Mouse (Mus musculus) hindbrain, embryonic 10.5 days (tissue): ENCODE data around the gene Ubap2. TPM values are rescaled to one million over a fixed set of nuclear protein-coding genes. Genes with fewer than 3 reads are reported as not detected.
A peak's percentile ranks its signal among the peaks of the same experiment; 100 is the strongest.

Experiments used
- DNase-seq: peaks from one replicate; pipeline ENCODE4 v3.0.0-alpha.2; 2017; ENCODE audit warnings: low spot score
- H3K27ac ChIP-seq: fragments of 300-500 bp; sonication (generic); 2 replicates; pipeline ENCODE4 v1.5.1; 2016; ENCODE audit warnings: mild to moderate bottlenecking, moderate library complexity
- H3K27me3 ChIP-seq: fragments of 300-500 bp; sonication (generic); 2 replicates; pipeline ENCODE4 v1.6.1; 2016; ENCODE audit warnings: mild to moderate bottlenecking; ENCODE audit not compliant: poor library complexity, insufficient read depth, severe bottlenecking
- H3K36me3 ChIP-seq: fragments of 300-500 bp; sonication (generic); 2 replicates; pipeline ENCODE4 v1.6.1; 2016; ENCODE audit warnings: mild to moderate bottlenecking, moderate library complexity
- H3K4me1 ChIP-seq: fragments of 300-500 bp; sonication (generic); replicated peaks from 2 replicates; pipeline ENCODE4 v1.6.1; 2016; ENCODE audit warnings: mild to moderate bottlenecking
- H3K4me3 ChIP-seq: fragments of 300-500 bp; sonication (generic); 2 replicates; pipeline ENCODE4 v1.5.1; 2016; ENCODE audit warnings: mild to moderate bottlenecking, moderate library complexity
- H3K9me3 ChIP-seq: fragments of 300-500 bp; sonication (generic); 2 replicates; pipeline ENCODE4 v1.6.1; 2016; ENCODE audit warnings: mild to moderate bottlenecking, moderate library complexity
- WGBS: fragments of 180-500 bp; shearing (Covaris S2); methylation state at CpG from one replicate; pipeline ENCODE4 v1.1.7; 2016; 5-methylcytosine and 5-hydroxymethylcytosine counted together
- polyA plus RNA-seq: library from polyadenylated mRNA; unstranded; fragments of >200 nt; fragmentation: Nextera tagmentation; extraction: Ambion mirVana; gene quantifications from 2 replicates; pipeline ENCODE4 v1.2.1, GENCODE M21; 2016

Ubap2 gene
- polyA plus RNA-seq, 1 experiment from 2014 or later, result 89.3 TPM

- H3K4me3 ChIP-seq, result no peak overlapping the region
- peaks cover 83% of the 10 kb centered on the region for H3K36me3 ChIP-seq
- no peaks in the 10 kb centered on the region for H3K27me3 ChIP-seq
- no peak overlapping the region for H3K27ac ChIP-seq
- H3K9me3 ChIP-seq, result no peaks in the 10 kb centered on the region
- 94% methylated on average over 15 of the region's 15 CpGs for WGBS
- H3K4me1 ChIP-seq, result no peaks in the 10 kb centered on the region
- no peak for DNase-seq
Measured at GRCm38 (mm10) chr4:41179825-41180725, 94.9 kb downstream of the Ubap2 start.

DNA sequence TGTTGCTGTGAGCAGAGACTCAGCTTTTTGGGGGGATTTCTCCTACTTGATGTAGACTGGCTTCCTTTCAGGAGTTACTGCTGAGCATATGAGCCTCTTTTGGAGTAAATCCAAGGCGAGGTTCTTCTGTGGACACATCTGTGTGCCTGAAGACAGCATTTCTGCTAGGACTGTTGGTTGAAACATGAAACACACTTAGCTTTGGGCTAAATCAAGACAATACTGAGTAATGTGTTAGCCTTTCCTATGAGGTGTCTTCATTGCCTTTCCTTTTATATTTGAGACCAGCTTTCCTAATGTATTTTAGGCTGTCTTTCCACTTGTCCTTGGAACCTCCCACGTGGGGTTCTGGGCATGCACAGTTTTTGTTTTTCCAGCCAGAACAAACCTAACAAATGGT is 100.3 kb downstream of the Ubap2 start:
- no peak overlapping the region for H3K27ac ChIP-seq
- no peaks in the 10 kb centered on the region for H3K4me1 ChIP-seq
- no peak for DNase-seq
- peaks cover 55% of the 10 kb centered on the region for H3K36me3 ChIP-seq
- no peaks in the 10 kb centered on the region for H3K27me3 ChIP-seq
- H3K9me3 ChIP-seq, result no peaks in the 10 kb centered on the region
- 84% methylated on average over 2 of the region's 2 CpGs for WGBS
- H3K4me3 ChIP-seq, result no peak overlapping the region

DNA sequence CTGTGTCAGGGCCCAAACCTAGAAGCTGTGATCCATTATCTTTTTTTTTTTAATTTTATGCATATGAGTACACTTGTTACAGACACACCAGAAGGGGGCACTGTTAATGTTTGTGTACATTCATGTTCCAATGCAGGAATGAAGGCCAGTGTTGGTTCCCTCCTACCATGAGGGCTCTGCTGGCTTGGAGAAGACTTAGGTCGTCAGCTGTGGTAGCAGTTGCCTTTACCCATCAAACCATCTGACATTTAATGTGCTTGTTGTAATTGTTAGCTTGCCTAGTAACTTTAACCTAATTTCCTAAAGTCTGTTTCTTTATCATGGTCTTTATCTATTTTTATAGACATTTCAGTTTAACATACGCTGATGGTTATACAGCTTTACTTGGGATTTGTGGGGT is 104.0 kb downstream of the Ubap2 start:
- DNase-seq, result no peak
- peaks cover 40% of the 10 kb centered on the region for H3K36me3 ChIP-seq
- 92% methylated on average over 2 of the region's 2 CpGs for WGBS
- H3K27ac ChIP-seq, result no peak overlapping the region
- no peaks in the 10 kb centered on the region for H3K4me1 ChIP-seq
- no peak overlapping the region for H3K4me3 ChIP-seq
- H3K27me3 ChIP-seq, result no peaks in the 10 kb centered on the region
- H3K9me3 ChIP-seq, result no peaks in the 10 kb centered on the region

GRCm38 (mm10) chr4:41165693-41166475 is 109.1 kb downstream of the Ubap2 start:
- Histone ChIP-seq H3K27me3 (no peaks in the 10 kb centered on the region), H3K27ac (peak overlapping the region; percentile 66), H3K9me3 (no peaks in the 10 kb centered on the region), H3K4me3 (no peak overlapping the region), H3K4me1 (peaks cover 13% of the 10 kb centered on the region), H3K36me3 (peaks cover 29% of the 10 kb centered on the region)
- peak; percentile 66 for DNase-seq
- WGBS, result 83% methylated on average over 6 of the region's 6 CpGs

GRCm38 (mm10) chr4:41164974-41165373 is 110.0 kb downstream of the Ubap2 start:
- no peaks in the 10 kb centered on the region for H3K9me3 ChIP-seq
- H3K27ac ChIP-seq, result peak overlapping the region; percentile 66
- H3K4me3 ChIP-seq, result no peak overlapping the region
- DNase-seq, result no peak
- WGBS, result 26% methylated on average over 2 of the region's 2 CpGs
- H3K4me1 ChIP-seq, result peaks cover 13% of the 10 kb centered on the region
- no peaks in the 10 kb centered on the region for H3K27me3 ChIP-seq
- H3K36me3 ChIP-seq, result peaks cover 27% of the 10 kb centered on the region

- peaks cover 8% of the 10 kb centered on the region; the same call in 1 of the 2 replicates for H3K36me3 ChIP-seq
- no peak overlapping the region for H3K4me3 ChIP-seq
- no peak for DNase-seq
- 92% methylated on average over 3 of the region's 3 CpGs for WGBS
- H3K27me3 ChIP-seq, result no peaks in the 10 kb centered on the region
- peaks cover 13% of the 10 kb centered on the region for H3K4me1 ChIP-seq
- no peak overlapping the region for H3K27ac ChIP-seq
- no peaks in the 10 kb centered on the region for H3K9me3 ChIP-seq
Measured at GRCm38 (mm10) chr4:41161232-41161631, 113.7 kb downstream of the Ubap2 start.

- 94% methylated on average over 1 of the region's 1 CpGs for WGBS
- H3K36me3 ChIP-seq, result 0 out of 2 replicates have a peak, but pooled peaks cover 2% of the 10 kb centered on the region
- H3K4me1 ChIP-seq, result no peaks in the 10 kb centered on the region
Measured at GRCm38 (mm10) chr4:41158251-41158650, 116.7 kb downstream of the Ubap2 start.

GRCm38 (mm10) chr4:41156961-41157360 is 118.0 kb downstream of the Ubap2 start:
- Histone ChIP-seq H3K27me3 (no peaks in the 10 kb centered on the region), H3K9me3 (no peaks in the 10 kb centered on the region), H3K27ac (no peak overlapping the region), H3K4me3 (no peak overlapping the region), H3K4me1 (no peaks in the 10 kb centered on the region), H3K36me3 (0 out of 2 replicates have a peak, but pooled peaks cover 7% of the 10 kb centered on the region)
- 92% methylated on average over 9 of the region's 9 CpGs for WGBS
- DNase-seq, result no peak

More at GRCm38 (mm10) chr4:41158251-41158650, 116.7 kb downstream of the Ubap2 start:
- Histone ChIP-seq H3K27me3 (no peaks in the 10 kb centered on the region), H3K4me3 (no peak overlapping the region), H3K27ac (no peak overlapping the region), H3K9me3 (no peaks in the 10 kb centered on the region)
- DNase-seq, result no peak

DNA sequence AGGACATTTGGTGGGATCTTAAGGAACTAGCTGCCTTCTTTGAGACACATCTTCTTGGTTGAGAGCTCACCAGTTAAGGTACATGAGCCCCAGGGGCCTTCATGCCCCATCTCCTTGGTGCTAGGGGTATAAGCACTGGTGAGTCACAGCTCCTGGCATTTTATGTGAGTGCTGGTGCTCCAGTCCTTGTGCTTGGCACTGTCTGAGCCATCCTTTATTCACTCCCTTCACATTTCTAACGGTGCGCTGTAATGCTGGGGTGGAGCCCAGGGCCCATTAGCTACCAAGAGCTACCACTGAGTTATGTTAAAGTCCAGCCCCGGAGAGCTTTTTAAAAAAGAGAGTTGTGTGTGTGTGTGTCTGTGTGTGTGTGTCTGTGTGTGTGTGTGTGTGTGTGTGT is 121.8 kb downstream of the Ubap2 start:
- no peak for DNase-seq
- WGBS, result 90% methylated on average over 3 of the region's 3 CpGs
- no peaks in the 10 kb centered on the region for H3K9me3 ChIP-seq

DNA sequence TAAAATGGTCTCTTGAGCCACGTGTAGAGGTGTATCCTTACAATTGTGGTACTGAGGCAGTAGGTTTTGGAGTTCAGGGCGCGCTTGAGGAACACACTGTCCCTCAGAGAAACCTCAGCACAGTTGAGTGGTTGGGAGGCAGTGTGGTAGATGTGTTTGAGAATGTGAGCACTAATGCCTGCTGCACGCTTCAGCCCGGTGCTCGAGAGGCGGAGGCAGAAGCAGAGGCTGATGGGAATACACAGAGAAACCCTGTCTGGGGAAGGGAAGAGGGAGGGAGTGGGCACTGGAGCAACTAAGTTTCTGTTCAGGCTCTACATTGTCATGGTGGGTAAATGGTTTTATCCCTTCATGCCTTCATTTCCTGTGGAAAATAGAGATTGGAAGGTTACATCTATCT is 123.8 kb downstream of the Ubap2 start:
- Histone ChIP-seq H3K4me1 (no peaks in the 10 kb centered on the region), H3K27ac (no peak overlapping the region), H3K36me3 (peaks cover 41% of the 10 kb centered on the region), H3K27me3 (no peaks in the 10 kb centered on the region), H3K9me3 (no peaks in the 10 kb centered on the region), H3K4me3 (no peak overlapping the region)
- WGBS, result 95% methylated on average over 7 of the region's 7 CpGs
- DNase-seq, result no peak

More for the DNA sequence above, 121.8 kb downstream of the Ubap2 start:
- H3K4me3 ChIP-seq, result no peak overlapping the region
- no peak overlapping the region for H3K27ac ChIP-seq
- H3K27me3 ChIP-seq, result no peaks in the 10 kb centered on the region
- H3K4me1 ChIP-seq, result no peaks in the 10 kb centered on the region
- peaks cover 30% of the 10 kb centered on the region for H3K36me3 ChIP-seq

- Histone ChIP-seq H3K4me3 (no peak overlapping the region), H3K36me3 (peaks cover 50% of the 10 kb centered on the region), H3K9me3 (no peaks in the 10 kb centered on the region), H3K27ac (no peak overlapping the region), H3K27me3 (no peaks in the 10 kb centered on the region), H3K4me1 (no peaks in the 10 kb centered on the region)
- DNase-seq, result no peak
- WGBS, result 83% methylated on average over 3 of the region's 3 CpGs
Measured at GRCm38 (mm10) chr4:41149891-41150290, 125.1 kb downstream of the Ubap2 start.
